Mouse (Mus musculus): Measurements from ENCODE around the gene Olah. TPM values are rescaled to one million over a fixed set of nuclear protein-coding genes. Genes with fewer than 3 reads are reported as not detected.
"Not testable (repeated sequence)": the region's sequence is repeated elsewhere in the genome, so short reads cannot be mapped to it uniquely, and the experiment has no call there.

The Olah gene
- not detected in 2 replicates for total RNA-seq (2012; rRNA removed)

DNA sequence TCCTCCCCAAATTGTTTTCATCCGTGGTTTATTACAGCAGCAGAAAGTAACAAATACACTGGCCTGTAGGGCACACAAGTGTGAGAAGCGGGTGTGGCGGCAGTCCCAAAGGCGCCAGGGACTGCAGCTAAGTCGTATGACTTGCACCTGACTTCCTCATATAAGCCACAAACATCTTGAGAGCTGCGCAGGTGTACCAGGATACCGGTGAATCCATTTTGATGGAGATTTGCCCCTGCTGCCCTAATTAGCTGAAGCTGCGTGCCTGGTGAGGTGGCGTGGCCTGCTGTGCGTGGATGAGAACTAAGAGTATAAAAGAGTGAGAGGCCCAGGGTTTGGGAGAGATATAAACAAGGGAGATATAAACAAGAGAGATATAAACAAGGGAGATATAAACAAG lies at the start of gene Olah:
Olah (minus strand) TSS at position 101 of the 400 bp plus-strand sequence.
- DNase-seq (ENCODE audit: low read depth, low spot score); H3K27ac ChIP-seq (ENCODE audit: insufficient read depth, low read depth, low read length, poor library complexity, severe bottlenecking); in situ Hi-C loops (cut with MboI; ENCODE audit: low sequenced_read_pairs in 2 of 2, unreplicated experiment in 2 of 2); H3K4me1 ChIP-seq (ENCODE audit: control insufficient read depth in 2 of 2, insufficient read depth in 2 of 2, low read length in 2 of 2, poor library complexity in 1 of 2); H3K9ac ChIP-seq (ENCODE audit: insufficient read depth, low read depth, low read length, poor library complexity, severe bottlenecking); H3K4me3 ChIP-seq (ENCODE audit: insufficient read depth in 1 of 2, low read depth in 1 of 2, low read length in 2 of 2, poor library complexity in 1 of 2, severe bottlenecking in 1 of 2); H3K36me3 ChIP-seq (ENCODE audit: control insufficient read depth, insufficient read depth, low read length, poor library complexity, severe bottlenecking); H3K9me3 ChIP-seq (ENCODE audit: control insufficient read depth, insufficient read depth, low read depth, low read length): not testable (repeated sequence)

DNA sequence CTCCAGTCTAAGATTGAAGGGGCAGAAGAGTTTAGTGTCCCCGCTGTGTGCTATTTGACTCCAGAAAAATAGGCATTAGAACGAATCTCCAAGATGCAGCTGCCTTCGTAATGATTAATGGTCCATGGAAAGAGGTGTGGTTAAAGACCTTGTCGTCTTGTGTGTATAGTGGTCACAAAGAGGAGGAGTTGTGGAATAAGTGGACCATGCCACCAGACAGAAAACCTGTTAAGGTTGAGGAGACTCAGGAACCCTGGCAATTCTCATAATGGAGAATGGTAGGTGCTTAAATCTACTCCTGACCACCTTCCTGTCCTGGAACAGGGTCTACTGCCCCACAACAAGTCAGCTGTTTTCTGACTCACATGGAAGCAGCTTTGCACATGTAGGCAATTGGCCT lies 49.0 kb upstream of the Olah start:
- Histone ChIP-seq H3K9ac (ENCODE audit: insufficient read depth, low read depth, low read length, poor library complexity, severe bottlenecking) (no peak overlapping the region), H3K9me3 (ENCODE audit: control insufficient read depth, insufficient read depth, low read depth, low read length) (no peaks in the 10 kb centered on the region), H3K27ac (ENCODE audit: insufficient read depth, low read depth, low read length, poor library complexity, severe bottlenecking) (no peak overlapping the region), H3K36me3 (ENCODE audit: control insufficient read depth, insufficient read depth, low read length, poor library complexity, severe bottlenecking) (peaks cover 11% of the 10 kb centered on the region), H3K4me3 (ENCODE audit: insufficient read depth in 1 of 2, low read depth in 1 of 2, low read length in 2 of 2, poor library complexity in 1 of 2, severe bottlenecking in 1 of 2) (no peak overlapping the region), H3K4me1 (ENCODE audit: control insufficient read depth in 2 of 2, insufficient read depth in 2 of 2, low read length in 2 of 2, poor library complexity in 1 of 2) (peaks cover 2 to 5% of the 10 kb centered on the region in 2 experiments; a peak in 2 of 4 replicates)
- in situ Hi-C loops (cut with MboI; ENCODE audit: low sequenced_read_pairs in 2 of 2, unreplicated experiment in 2 of 2): no loop called here
- TF ChIP-seq CHD2 (IDR thresholded peaks at IDR 0.05; ENCODE audit: low read depth, low read length) (no peak), MAFK (IDR thresholded peaks at IDR 0.05; ENCODE audit: insufficient read depth, low read depth, low read length) (no peak), ZNF384 (IDR thresholded peaks at IDR 0.05; ENCODE audit: low read depth, low read length) (no peak), HCFC1 (IDR thresholded peaks at IDR 0.05; ENCODE audit: borderline replicate concordance, insufficient read depth, low read length) (no peak), ZC3H11A (IDR thresholded peaks at IDR 0.05; ENCODE audit: borderline replicate concordance, low read depth, low read length) (no peak)
- no peak for DNase-seq (ENCODE audit: low read depth, low spot score)

DNA sequence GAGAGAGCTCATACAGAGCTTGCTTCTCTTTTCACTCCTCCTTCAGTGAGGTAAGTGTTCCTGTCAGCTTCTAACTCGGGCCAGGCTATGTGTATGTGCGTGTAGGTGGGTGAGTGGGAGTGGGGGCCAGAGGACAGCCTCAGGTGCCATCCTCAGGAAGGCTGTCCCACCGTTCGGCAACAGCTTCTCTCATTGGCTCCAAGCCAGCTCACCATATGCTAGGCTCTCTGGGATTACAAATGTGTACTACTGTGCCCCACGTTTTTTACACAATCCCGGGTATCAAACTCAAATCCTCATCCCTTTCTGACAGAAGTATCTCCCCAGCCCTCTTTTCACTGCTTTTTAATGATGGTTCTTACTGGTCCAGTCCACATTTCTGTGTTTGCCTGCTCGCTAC lies 47.2 kb upstream of the Olah start:
- no peak overlapping the region for H3K4me3 ChIP-seq (ENCODE audit: insufficient read depth in 1 of 2, low read depth in 1 of 2, low read length in 2 of 2, poor library complexity in 1 of 2, severe bottlenecking in 1 of 2)
- H3K36me3 ChIP-seq (ENCODE audit: control insufficient read depth, insufficient read depth, low read length, poor library complexity, severe bottlenecking): peaks cover 12% of the 10 kb centered on the region
- H3K9me3 ChIP-seq (ENCODE audit: control insufficient read depth, insufficient read depth, low read depth, low read length): no peaks in the 10 kb centered on the region
- no peak overlapping the region for H3K9ac ChIP-seq (ENCODE audit: insufficient read depth, low read depth, low read length, poor library complexity, severe bottlenecking)
- H3K27ac ChIP-seq (ENCODE audit: insufficient read depth, low read depth, low read length, poor library complexity, severe bottlenecking): no peak overlapping the region
- peaks cover 2 to 5% of the 10 kb centered on the region in 2 experiments; a peak in 2 of 4 replicates for H3K4me1 ChIP-seq (ENCODE audit: control insufficient read depth in 2 of 2, insufficient read depth in 2 of 2, low read length in 2 of 2, poor library complexity in 1 of 2)
- TF ChIP-seq MAFK (IDR thresholded peaks at IDR 0.05; ENCODE audit: insufficient read depth, low read depth, low read length) (no peak), ZNF384 (IDR thresholded peaks at IDR 0.05; ENCODE audit: low read depth, low read length) (no peak), ZC3H11A (IDR thresholded peaks at IDR 0.05; ENCODE audit: borderline replicate concordance, low read depth, low read length) (no peak), HCFC1 (IDR thresholded peaks at IDR 0.05; ENCODE audit: borderline replicate concordance, insufficient read depth, low read length) (no peak), CHD2 (IDR thresholded peaks at IDR 0.05; ENCODE audit: low read depth, low read length) (no peak)
- in situ Hi-C loops (cut with MboI; ENCODE audit: low sequenced_read_pairs in 2 of 2, unreplicated experiment in 2 of 2): no loop called here
- no peak for DNase-seq (ENCODE audit: low read depth, low spot score)

DNA sequence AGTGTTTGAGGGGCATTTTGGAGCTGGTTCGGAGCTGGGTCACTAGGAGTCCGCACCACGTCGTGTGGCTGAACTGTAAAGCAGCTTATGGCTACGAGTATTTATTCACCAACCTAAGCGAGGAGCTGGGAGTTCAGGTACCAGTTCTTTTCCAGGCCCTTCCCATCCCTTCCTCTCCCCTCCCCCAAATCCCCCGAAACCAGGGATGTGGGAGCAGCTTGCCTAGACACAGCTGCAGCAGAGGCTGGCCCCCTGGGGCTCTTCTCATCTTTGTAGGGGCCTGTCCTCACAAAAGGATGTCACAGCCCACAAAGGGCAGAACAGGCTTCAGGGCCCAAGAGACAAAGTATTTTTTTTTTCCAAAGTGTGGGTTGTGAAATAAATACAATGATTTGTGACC lies 40.9 kb upstream of the Olah start:
- no peak for TF ChIP-seq CHD2 (IDR thresholded peaks at IDR 0.05; ENCODE audit: low read depth, low read length)
- TF ChIP-seq ZC3H11A (IDR thresholded peaks at IDR 0.05; ENCODE audit: borderline replicate concordance, low read depth, low read length): no peak
- no peak for TF ChIP-seq MAFK (IDR thresholded peaks at IDR 0.05; ENCODE audit: insufficient read depth, low read depth, low read length)
- TF ChIP-seq ZNF384 (IDR thresholded peaks at IDR 0.05; ENCODE audit: low read depth, low read length): no peak
- no peak for TF ChIP-seq HCFC1 (IDR thresholded peaks at IDR 0.05; ENCODE audit: borderline replicate concordance, insufficient read depth, low read length)
- in situ Hi-C loops (cut with MboI; ENCODE audit: low sequenced_read_pairs in 2 of 2, unreplicated experiment in 2 of 2): no loop called here
- Histone ChIP-seq H3K9ac (ENCODE audit: insufficient read depth, low read depth, low read length, poor library complexity, severe bottlenecking) (no peak overlapping the region), H3K4me3 (ENCODE audit: insufficient read depth in 1 of 2, low read depth in 1 of 2, low read length in 2 of 2, poor library complexity in 1 of 2, severe bottlenecking in 1 of 2) (no peak overlapping the region), H3K27ac (ENCODE audit: insufficient read depth, low read depth, low read length, poor library complexity, severe bottlenecking) (no peak overlapping the region), H3K36me3 (ENCODE audit: control insufficient read depth, insufficient read depth, low read length, poor library complexity, severe bottlenecking) (peaks cover 8% of the 10 kb centered on the region), H3K4me1 (ENCODE audit: control insufficient read depth in 2 of 2, insufficient read depth in 2 of 2, low read length in 2 of 2, poor library complexity in 1 of 2) (no peaks in the 10 kb centered on the region), H3K9me3 (ENCODE audit: control insufficient read depth, insufficient read depth, low read depth, low read length) (no peaks in the 10 kb centered on the region)
- DNase-seq (ENCODE audit: low read depth, low spot score): no peak

DNA sequence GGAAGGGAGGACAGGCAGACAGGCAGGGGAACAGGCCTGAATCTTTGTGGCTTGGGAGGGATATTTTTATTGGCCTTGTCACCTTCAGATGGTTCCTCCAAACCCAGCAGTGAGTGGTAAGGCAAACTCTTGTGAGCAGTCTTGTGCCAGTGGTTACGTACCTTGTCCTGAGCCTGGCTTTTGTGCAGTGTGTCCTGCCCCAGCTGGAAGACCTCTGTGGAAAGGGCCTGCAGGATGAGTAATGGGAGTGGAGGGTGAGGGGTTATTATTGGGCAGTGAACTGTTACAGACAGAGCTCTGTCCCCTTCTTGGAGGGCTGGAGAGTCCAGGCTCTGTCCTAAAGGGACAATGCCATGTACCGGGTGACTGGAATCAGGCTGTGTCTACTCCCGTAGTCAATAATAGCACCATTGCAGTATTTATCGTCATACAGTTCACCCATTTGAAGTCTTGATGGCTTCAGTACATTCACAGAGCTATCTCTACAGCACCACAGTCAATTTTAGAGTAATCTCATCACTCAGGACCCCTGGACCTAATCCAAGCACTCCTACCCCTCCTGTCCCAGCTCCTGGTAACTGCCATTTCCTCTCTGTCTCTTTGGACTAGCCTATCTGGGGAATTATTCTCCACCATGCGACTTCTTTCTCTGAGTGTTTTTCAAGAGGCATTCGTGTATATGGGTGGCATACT lies 38.5 kb upstream of the Olah start:
- no peak overlapping the region for H3K27ac ChIP-seq (ENCODE audit: insufficient read depth, low read depth, low read length, poor library complexity, severe bottlenecking)
- H3K9ac ChIP-seq (ENCODE audit: insufficient read depth, low read depth, low read length, poor library complexity, severe bottlenecking): no peak overlapping the region
- H3K36me3 ChIP-seq (ENCODE audit: control insufficient read depth, insufficient read depth, low read length, poor library complexity, severe bottlenecking): no peaks in the 10 kb centered on the region; the same call in none of the 2 replicates
- H3K4me3 ChIP-seq (ENCODE audit: insufficient read depth in 1 of 2, low read depth in 1 of 2, low read length in 2 of 2, poor library complexity in 1 of 2, severe bottlenecking in 1 of 2): no peak overlapping the region
- DNase-seq (ENCODE audit: low read depth, low spot score): no peak
- TF ChIP-seq MAFK (IDR thresholded peaks at IDR 0.05; ENCODE audit: insufficient read depth, low read depth, low read length): no peak
- no peak for TF ChIP-seq CHD2 (IDR thresholded peaks at IDR 0.05; ENCODE audit: low read depth, low read length)
- no peak for TF ChIP-seq HCFC1 (IDR thresholded peaks at IDR 0.05; ENCODE audit: borderline replicate concordance, insufficient read depth, low read length)
- no peaks in the 10 kb centered on the region for H3K9me3 ChIP-seq (ENCODE audit: control insufficient read depth, insufficient read depth, low read depth, low read length)
- no peaks in the 10 kb centered on the region for H3K4me1 ChIP-seq (ENCODE audit: control insufficient read depth in 2 of 2, insufficient read depth in 2 of 2, low read length in 2 of 2, poor library complexity in 1 of 2)
- in situ Hi-C loops (cut with MboI; ENCODE audit: low sequenced_read_pairs in 2 of 2, unreplicated experiment in 2 of 2): no loop called here

All from ES-E14 (cell line).